Mouse (Mus musculus): ENCODE results near the gene Actl10. TPM values are rescaled to one million over a fixed set of nuclear protein-coding genes. Genes with fewer than 3 reads are reported as not detected.

The Actl10 gene
- polyA plus RNA-seq, 1 experiment from 2014 or later, result 0.36 TPM

DNA sequence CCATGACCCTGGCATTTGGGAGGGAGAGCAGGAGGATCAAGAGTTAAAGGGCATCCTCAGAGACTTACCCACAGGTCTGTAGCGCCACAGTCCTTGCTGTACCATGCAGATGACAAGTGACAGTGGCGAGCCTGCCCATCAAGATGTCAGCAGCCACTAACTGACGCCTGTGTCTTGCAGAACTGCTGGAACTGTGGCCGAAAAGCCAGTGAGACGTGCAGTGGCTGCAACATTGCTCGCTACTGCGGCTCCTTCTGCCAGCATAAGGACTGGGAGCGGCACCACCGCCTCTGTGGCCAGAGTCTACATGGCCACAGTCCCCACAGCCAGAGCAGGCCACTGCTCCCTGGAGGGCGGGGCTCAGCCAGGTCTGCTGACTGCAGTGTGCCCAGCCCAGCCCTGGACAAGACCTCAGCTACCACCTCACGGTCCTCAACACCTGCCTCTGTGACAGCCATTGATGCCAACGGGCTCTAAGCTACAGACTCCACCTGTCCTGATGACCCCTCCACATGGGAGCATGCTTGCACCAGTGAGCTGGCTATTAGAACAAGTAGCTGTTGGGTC, 16.8 kb upstream of the Actl10 start:
- Histone ChIP-seq H3K4me3 (no peak overlapping the region), H3K27ac (no peak overlapping the region), H3K27me3 (replicated peaks) (no peaks in the 10 kb centered on the region), H3K4me1 (peaks cover 15% of the 10 kb centered on the region; the same call in 1 of the 2 replicates), H3K36me3 (replicated peaks) (peaks cover 18% of the 10 kb centered on the region), H3K9me3 (no peaks in the 10 kb centered on the region), H3K9ac (no peak overlapping the region), H3K4me2 (no peak overlapping the region)
- WGBS, result 96% methylated on average over 12 of the region's 12 CpGs
- no peak for ATAC-seq (replicated peaks)

DNA sequence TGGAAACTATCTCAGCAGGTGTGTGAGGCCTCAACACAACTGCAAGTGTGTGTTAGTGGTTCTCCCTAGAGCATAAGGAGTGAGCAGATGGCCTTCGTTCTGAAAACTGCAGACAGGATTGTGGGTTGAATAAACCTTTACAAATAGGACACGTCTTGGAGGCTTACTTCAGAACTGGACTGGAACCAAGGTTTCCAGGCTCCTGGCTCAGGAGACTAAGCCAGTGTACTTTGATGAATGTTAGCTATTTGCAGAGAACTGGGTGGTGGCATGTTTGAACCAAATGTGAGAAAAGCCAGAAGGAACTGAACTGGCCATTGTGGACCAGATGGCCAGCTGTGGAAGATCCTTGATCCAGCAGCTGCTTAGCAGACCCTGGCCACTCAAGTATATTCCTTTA, 13.3 kb upstream of the Actl10 start:
- WGBS, result 43% methylated on average over 2 of the region's 2 CpGs
- Histone ChIP-seq H3K36me3 (replicated peaks) (peaks cover 11% of the 10 kb centered on the region; the same call in 1 of the 2 replicates), H3K4me1 (peaks cover 8% of the 10 kb centered on the region; the same call in 1 of the 2 replicates), H3K4me2 (no peak overlapping the region), H3K27ac (no peak overlapping the region), H3K4me3 (no peak overlapping the region), H3K9me3 (no peaks in the 10 kb centered on the region), H3K27me3 (replicated peaks) (no peaks in the 10 kb centered on the region), H3K9ac (no peak overlapping the region)
- ATAC-seq (replicated peaks), result no peak

DNA sequence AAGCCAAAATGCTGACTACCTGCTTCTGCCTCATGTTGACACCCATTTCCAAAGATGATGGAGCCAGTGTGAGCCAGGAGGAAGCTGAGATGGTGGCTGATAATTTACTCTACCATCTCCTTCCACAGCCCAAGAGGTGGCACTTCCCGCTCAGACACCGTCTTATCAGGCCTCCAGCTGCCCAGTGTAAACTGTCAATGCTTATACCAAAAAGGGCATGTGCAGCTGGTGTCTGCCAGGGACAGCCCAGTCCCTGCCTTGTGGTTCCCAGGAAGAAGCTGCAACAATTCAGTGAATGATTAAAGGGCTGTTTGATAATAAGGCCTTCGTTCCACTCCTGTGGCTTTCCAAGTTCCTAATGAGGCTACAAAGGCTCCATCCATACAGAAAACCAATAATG, 12.9 kb upstream of the Actl10 start:
- no peak overlapping the region for H3K4me3 ChIP-seq
- 0 out of 2 replicates have a peak, but pooled peaks cover 7% of the 10 kb centered on the region for H3K4me1 ChIP-seq
- no peak overlapping the region for H3K4me2 ChIP-seq
- H3K9me3 ChIP-seq, result no peaks in the 10 kb centered on the region
- peaks cover 11% of the 10 kb centered on the region; the same call in 1 of the 2 replicates for H3K36me3 ChIP-seq (replicated peaks)
- H3K9ac ChIP-seq, result no peak overlapping the region
- H3K27me3 ChIP-seq (replicated peaks), result no peaks in the 10 kb centered on the region
- 56% methylated on average over 3 of the region's 3 CpGs for WGBS
- no peak for ATAC-seq (replicated peaks)
- H3K27ac ChIP-seq, result no peak overlapping the region

DNA sequence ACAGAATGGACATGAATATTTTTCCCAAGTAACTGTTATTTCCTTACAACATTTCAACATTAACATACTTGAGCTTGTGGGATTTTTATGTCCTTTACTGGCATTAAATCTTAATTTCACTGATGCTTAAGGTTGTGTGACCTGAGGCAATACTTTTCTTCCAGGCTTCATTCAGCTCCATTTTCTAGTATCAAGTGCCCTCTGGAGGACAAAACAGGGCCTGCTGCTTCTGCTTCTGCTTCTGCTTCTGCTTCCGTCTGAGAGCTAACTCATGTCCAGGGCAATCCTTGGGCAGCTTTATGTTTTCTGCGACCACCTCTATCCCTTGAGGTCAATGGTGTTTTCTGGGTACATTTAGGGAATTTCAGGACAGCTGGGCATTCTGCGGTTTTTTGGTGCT, 11.9 kb upstream of the Actl10 start:
- no peaks in the 10 kb centered on the region for H3K9me3 ChIP-seq
- 0 out of 2 replicates have a peak, but pooled peaks cover 7% of the 10 kb centered on the region for H3K4me1 ChIP-seq
- no peak overlapping the region for H3K4me2 ChIP-seq
- no peak overlapping the region for H3K9ac ChIP-seq
- H3K27ac ChIP-seq, result 0 out of 2 replicates have a peak overlapping the region, but pooled peaks have one; percentile 1
- H3K4me3 ChIP-seq, result no peak overlapping the region
- no peak for ATAC-seq (replicated peaks)
- H3K36me3 ChIP-seq (replicated peaks), result peaks cover 11% of the 10 kb centered on the region; the same call in 1 of the 2 replicates
- WGBS, result 72% methylated on average over 3 of the region's 3 CpGs
- no peaks in the 10 kb centered on the region for H3K27me3 ChIP-seq (replicated peaks)

DNA sequence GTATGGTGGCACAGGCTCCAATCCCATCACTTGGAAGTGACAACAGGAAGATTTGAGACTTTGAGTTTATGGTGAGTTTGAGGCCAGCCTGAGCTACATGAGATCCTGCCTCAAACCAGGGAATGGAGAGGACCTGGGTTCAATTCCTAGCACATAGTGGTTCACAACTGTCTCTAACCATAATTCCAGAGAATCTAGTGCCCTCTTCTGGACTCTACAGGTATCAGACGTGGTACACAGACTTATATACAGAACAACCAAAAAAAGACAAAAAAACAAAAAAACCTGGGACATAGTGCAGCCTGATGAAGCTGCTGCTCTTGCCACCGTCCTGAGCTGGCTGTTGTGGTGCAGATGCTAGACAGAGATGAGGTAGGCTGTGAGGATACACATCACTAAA, 9.9 kb upstream of the Actl10 start:
- WGBS, result 82% methylated on average over 2 of the region's 2 CpGs
- Histone ChIP-seq H3K4me1 (0 out of 2 replicates have a peak, but pooled peaks cover 7% of the 10 kb centered on the region), H3K9me3 (no peaks in the 10 kb centered on the region), H3K27ac (no peak overlapping the region), H3K4me2 (no peak overlapping the region), H3K36me3 (replicated peaks) (peaks cover under 1% of the 10 kb centered on the region; the same call in 1 of the 2 replicates), H3K4me3 (no peak overlapping the region), H3K27me3 (replicated peaks) (no peaks in the 10 kb centered on the region), H3K9ac (no peak overlapping the region)
- ATAC-seq (replicated peaks), result no peak

DNA sequence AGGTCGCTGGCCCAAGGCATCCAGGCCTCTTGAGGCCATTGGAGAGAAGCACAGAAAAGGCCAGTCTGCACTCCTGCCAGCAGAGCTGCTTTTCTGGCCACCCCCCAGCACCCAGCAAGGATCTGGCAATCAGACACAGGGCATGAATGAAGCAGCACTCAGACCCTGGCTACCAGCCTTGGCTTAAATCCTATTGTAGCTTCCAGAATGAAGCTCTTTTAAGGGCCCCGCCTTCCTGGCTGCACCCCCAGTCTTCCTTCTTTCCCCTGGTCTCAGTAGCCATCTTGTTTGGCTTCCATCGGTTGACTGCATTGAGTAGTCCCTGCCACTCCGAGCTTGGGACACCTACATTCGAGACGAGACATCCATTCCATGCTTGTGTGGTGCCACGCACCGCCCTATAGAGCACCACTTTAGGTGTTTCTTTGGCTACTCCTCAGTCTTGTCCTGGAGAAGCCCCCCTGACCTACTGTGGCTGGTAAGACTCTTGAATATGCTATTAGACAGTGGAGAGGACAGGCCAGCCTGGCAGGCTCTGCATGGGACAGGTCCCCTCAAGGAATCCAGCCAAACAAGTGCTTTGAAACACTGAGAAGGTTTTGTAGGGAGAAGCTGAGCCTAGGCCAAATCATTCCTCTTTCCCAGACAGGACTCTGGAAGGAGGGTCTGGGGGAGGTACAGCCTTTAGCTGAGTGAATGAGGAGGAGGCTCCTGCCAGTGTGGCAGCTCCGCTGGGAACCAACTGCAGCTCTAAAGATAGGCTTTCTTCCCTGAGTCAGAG, 7.8 kb upstream of the Actl10 start:
- H3K4me2 ChIP-seq, result no peak overlapping the region
- H3K36me3 ChIP-seq (replicated peaks), result no peaks in the 10 kb centered on the region
- no peaks in the 10 kb centered on the region for H3K9me3 ChIP-seq
- no peak overlapping the region for H3K4me3 ChIP-seq
- no peaks in the 10 kb centered on the region for H3K27me3 ChIP-seq (replicated peaks)
- 0 out of 2 replicates have a peak, but pooled peaks cover 3% of the 10 kb centered on the region for H3K4me1 ChIP-seq
- H3K27ac ChIP-seq, result peak overlapping the region; percentile 55
- H3K9ac ChIP-seq, result no peak overlapping the region
- ATAC-seq (replicated peaks), result peak; percentile 43
- WGBS, result 82% methylated on average over 9 of the region's 9 CpGs

DNA sequence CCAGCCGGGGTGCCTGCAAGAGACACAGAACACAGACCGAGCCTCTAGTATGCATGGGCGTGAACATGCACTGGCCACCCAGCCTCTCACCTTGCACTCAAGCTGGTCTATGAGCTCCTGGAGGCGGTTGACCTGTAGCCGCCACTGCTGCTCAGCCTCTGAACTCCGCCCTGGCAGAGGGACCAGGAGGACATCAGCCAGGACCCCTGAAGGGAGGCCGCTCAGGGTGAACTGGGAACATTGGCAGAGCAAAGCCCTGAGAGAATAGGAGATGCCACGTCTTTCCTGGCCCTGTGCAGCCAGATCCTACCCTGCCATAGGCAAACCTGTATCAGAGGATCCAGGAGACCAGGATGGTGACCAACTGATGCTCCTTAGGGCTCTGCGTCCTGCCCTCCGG, 4.9 kb upstream of the Actl10 start, which contains the start of gene 1700003F12Rik:
1700003F12Rik (plus strand) TSS at position 375 of the 400 bp plus-strand sequence.
- WGBS, result 90% methylated on average over 10 of the region's 10 CpGs
- H3K36me3 ChIP-seq (replicated peaks), result no peaks in the 10 kb centered on the region
- H3K27me3 ChIP-seq (replicated peaks), result peaks cover 14% of the 10 kb centered on the region; the same call in 1 of the 2 replicates

DNA sequence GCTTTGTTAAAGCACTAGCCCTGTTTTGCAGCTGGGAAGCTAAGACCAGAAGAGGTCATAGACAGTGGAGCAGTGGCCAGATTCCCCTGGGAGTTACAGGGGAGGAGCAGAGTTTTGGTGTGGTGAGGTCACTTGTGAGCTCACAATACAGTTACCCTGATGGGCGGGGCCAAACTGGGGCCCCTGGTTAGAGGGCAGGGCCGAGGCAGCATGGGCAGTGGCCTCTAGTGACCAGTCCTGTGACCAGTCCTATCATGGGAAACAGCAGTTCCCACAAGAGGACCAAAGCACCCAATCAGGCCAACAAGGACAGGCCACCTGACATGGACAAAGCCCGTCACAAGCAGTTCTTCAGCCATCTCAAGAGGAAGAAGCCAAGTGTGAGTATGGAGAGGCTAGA, 2.9 kb upstream of the Actl10 start:
- H3K4me3 ChIP-seq, result no peak overlapping the region
- H3K4me1 ChIP-seq, result peaks cover 26% of the 10 kb centered on the region
- no peak overlapping the region for H3K27ac ChIP-seq
- peak overlapping the region; percentile 88 for H3K4me2 ChIP-seq
- no peaks in the 10 kb centered on the region for H3K9me3 ChIP-seq
- no peaks in the 10 kb centered on the region for H3K36me3 ChIP-seq (replicated peaks)
- WGBS, result 42% methylated on average over 3 of the region's 3 CpGs
- no peak for ATAC-seq (replicated peaks)
- no peak overlapping the region for H3K9ac ChIP-seq
- peaks cover 14% of the 10 kb centered on the region; the same call in 1 of the 2 replicates for H3K27me3 ChIP-seq (replicated peaks)

More for the DNA sequence above, 4.9 kb upstream of the Actl10 start, which contains the start of gene 1700003F12Rik:
- Histone ChIP-seq H3K27ac (no peak within 1 kb of the TSS), H3K9me3 (no peaks in the 10 kb centered on the region), H3K9ac (no peak within 1 kb of the TSS), H3K4me3 (no peak within 1 kb of the TSS), H3K4me2 (no peak within 1 kb of the TSS), H3K4me1 (peaks cover 15% of the 10 kb centered on the region)
- ATAC-seq (replicated peaks), result no peak

DNA sequence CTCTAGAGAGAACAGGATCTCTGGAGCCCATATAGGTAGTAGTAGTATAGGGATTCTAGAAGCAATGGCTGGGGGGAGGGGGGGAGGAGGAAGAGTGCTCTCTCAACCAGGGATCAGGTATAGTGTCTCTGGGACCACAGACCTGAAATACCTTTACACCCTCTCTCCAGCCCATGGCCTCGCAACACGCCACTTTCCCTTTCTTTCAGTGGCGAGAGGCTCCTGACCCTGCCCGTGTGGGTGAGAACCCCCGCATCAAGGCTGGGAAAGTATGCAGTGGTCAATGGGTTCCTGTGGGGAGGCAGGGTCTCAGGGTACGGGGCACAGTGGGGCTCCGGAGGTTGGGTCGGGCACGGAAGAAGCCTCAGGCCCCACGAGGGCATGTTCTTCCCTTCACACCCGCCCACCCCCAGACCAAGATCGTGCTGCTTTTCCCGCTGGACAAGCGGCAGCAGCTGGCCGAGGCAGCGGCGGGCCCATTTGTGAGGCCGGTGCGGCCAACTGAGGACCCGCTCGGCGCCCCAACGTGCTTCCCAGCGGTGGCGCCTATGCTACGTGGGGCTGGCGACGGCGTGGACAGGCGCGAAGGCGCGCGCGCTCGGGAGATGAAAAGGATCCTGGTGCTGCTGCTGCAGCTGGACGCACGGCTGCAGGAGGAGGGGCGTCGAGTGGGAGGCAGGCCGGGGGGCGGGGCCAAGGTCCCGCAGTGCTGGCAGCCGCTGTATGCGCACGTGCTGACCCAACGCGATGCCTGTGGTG, 2.3 kb upstream of the Actl10 start:
- peak overlapping the region; percentile 88 for H3K4me2 ChIP-seq
- 3% methylated on average over 47 of the region's 48 CpGs for WGBS
- H3K4me3 ChIP-seq, result peak overlapping the region; percentile 50
- H3K27ac ChIP-seq, result no peak overlapping the region
- H3K9me3 ChIP-seq, result no peaks in the 10 kb centered on the region
- ATAC-seq (replicated peaks), result peak; percentile 82
- H3K36me3 ChIP-seq (replicated peaks), result no peaks in the 10 kb centered on the region
- peaks cover 26% of the 10 kb centered on the region for H3K4me1 ChIP-seq
- peak overlapping the region; percentile 64 for H3K9ac ChIP-seq
- H3K27me3 ChIP-seq (replicated peaks), result peaks cover 14% of the 10 kb centered on the region; the same call in 1 of the 2 replicates

DNA sequence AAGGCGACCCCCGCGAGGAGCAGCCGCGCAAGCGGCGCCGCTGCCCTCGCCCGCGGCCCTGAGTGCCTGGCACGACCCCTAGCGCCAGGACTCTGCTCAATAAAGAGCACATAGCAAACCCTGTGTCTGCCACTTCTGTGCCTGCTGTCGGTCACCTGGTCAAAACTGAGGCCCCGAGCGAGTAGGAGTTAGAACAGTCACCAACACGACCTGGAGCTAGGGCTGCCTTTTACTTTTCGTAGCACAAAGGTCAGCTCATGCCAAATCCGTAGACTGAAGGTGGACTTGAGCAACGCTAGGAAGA, 1.7 kb upstream of the Actl10 start:
- H3K27me3 ChIP-seq (replicated peaks), result peaks cover 14% of the 10 kb centered on the region; the same call in 1 of the 2 replicates
- H3K9me3 ChIP-seq, result no peaks in the 10 kb centered on the region
- peak overlapping the region; percentile 88 for H3K4me2 ChIP-seq
- 14% methylated on average over 20 of the region's 20 CpGs for WGBS
- no peak for ATAC-seq (replicated peaks)
- H3K4me3 ChIP-seq, result peak overlapping the region; percentile 50
- H3K4me1 ChIP-seq, result peaks cover 26% of the 10 kb centered on the region
- peak overlapping the region; percentile 64; the same call in 1 of the 2 replicates for H3K9ac ChIP-seq
- H3K36me3 ChIP-seq (replicated peaks), result no peaks in the 10 kb centered on the region
- no peak overlapping the region for H3K27ac ChIP-seq

DNA sequence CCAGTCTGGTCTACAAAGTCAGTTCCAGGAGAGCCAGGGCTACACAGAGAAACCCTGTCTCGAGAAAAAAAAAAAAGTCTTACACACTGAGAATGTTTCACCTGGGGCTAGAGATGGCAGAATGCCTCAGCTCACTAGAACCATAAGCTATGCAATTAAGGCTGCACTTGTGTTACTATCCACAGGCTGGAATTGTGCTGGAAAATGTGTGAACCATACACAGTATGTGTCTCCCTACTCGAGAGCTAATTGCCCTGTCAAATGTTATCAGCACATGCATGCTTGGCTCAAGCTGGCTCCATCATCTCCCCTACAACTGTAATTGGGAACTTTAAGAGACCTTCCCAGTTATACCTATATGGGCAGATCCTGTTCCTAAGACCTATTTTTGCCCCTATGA, 639 bp upstream of the Actl10 start:
- peaks cover 26% of the 10 kb centered on the region for H3K4me1 ChIP-seq
- H3K27me3 ChIP-seq (replicated peaks), result peaks cover 14% of the 10 kb centered on the region; the same call in 1 of the 2 replicates
- no peak for ATAC-seq (replicated peaks)
- no peak overlapping the region for H3K4me2 ChIP-seq
- H3K4me3 ChIP-seq, result no peak overlapping the region
- H3K9ac ChIP-seq, result no peak overlapping the region
- H3K27ac ChIP-seq, result no peak overlapping the region
- no peaks in the 10 kb centered on the region for H3K9me3 ChIP-seq
- no peaks in the 10 kb centered on the region for H3K36me3 ChIP-seq (replicated peaks)
- WGBS, result 78% methylated on average over 2 of the region's 2 CpGs

DNA sequence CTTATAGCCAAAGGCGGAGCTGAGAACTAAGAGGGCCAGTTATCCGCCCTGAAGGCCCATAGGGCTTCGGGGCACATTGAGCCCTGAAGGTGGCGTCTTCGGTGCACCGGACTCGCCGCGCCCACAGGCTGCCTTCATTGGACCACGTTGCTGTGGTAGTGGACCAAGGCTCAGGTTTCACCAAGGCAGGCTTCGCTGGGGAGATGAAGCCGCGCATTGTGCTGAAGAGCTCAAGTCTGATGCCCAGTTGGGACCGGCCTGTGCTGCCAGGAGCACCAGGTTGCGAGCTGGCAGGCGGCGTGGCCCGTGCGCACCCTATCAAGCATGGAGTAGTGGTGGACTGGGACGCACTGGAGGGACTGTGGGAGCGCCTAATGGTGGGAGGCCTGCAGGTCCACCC, 351 bp downstream of the Actl10 start:
- H3K4me3 ChIP-seq, result no peak overlapping the region
- H3K4me2 ChIP-seq, result peak overlapping the region; percentile 33
- H3K27ac ChIP-seq, result no peak overlapping the region; the same call in 1 of the 2 replicates
- peaks cover 14% of the 10 kb centered on the region; the same call in 1 of the 2 replicates for H3K27me3 ChIP-seq (replicated peaks)
- no peaks in the 10 kb centered on the region for H3K36me3 ChIP-seq (replicated peaks)
- 32% methylated on average over 21 of the region's 21 CpGs for WGBS
- ATAC-seq (replicated peaks), result no peak; the same call in 1 of the 2 replicates
- H3K9ac ChIP-seq, result no peak overlapping the region
- H3K9me3 ChIP-seq, result no peaks in the 10 kb centered on the region
- peaks cover 27% of the 10 kb centered on the region for H3K4me1 ChIP-seq

Data from midbrain, embryonic 15.5 days (tissue).